Mouse (Mus musculus): ENCODE results near the gene Cdh24. TPM values are rescaled to one million over a fixed set of nuclear protein-coding genes. Genes with fewer than 3 reads are reported as not detected.

Cdh24 gene
- total and polyA plus RNA-seq, 3 experiments = 0.18 to 1.1 (median 0.31) TPM

GRCm38 (mm10) chr14:54660009-54660408 lies 18.8 kb upstream of the Cdh24 start:
- Histone ChIP-seq H3K4me3 (no peak overlapping the region), H3K4me1 (ENCODE audit: control insufficient read depth, insufficient read depth, low read length) (no peaks in the 10 kb centered on the region), H3K9ac (ENCODE audit: low read depth, low read length) (no peak overlapping the region), H3K27me3 (ENCODE audit: control insufficient read depth, insufficient read depth, low read length) (no peaks in the 10 kb centered on the region), H3K27ac (no peak overlapping the region), H3K36me3 (ENCODE audit: control insufficient read depth, insufficient read depth, low read length) (no peaks in the 10 kb centered on the region; the same call in none of the 2 replicates), H3K79me2 (replicated peaks; ENCODE audit: control insufficient read depth, insufficient read depth, low read length) (no peaks in the 10 kb centered on the region)
- WGBS = 75% methylated on average over 2 of the region's 2 CpGs
- no peak for TF ChIP-seq EP300 (IDR thresholded peaks at IDR 0.05; ENCODE audit: insufficient read depth, low read depth, low read length)
- TF ChIP-seq CTCF (IDR thresholded peaks at IDR 0.05) = peak; percentile 67
- no peak for DNase-seq
- intact Hi-C loops (cut with DNase I) = loop anchor here (2.0 kb wide), 1 partner anchor 41 kb away; no protein-coding TSS in a partner anchor

DNA sequence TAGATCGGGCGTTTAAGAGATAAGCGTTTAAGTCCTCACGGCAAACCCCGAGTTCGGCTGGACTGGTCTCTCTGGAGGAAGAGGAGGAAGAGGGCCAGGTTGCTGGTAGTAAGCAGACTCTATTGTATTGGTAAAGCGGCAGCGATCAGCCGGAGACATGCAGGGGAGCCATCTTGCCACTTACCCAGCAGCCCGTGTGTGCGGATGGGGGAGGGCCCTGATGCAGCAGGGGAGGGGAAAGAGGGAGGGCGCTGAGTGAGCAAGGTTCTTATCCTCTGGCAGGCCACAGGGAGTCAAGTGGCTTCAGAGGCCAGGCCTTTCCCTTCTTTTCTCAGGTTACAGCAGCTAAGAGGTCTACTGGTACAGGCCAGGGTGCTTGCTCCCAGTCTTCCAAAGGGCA lies 12.3 kb upstream of the Cdh24 start:
- intact Hi-C loops (cut with DNase I) = loop anchor here (5.0 kb wide), 1 partner anchor 34 kb away; the partner anchor contains the start of genes 1700123O20Rik and Acin1
- peak; percentile 83 to 89 for DNase-seq
- no peaks in the 10 kb centered on the region for H3K27me3 ChIP-seq (ENCODE audit: control insufficient read depth, insufficient read depth, low read length)
- H3K79me2 ChIP-seq (replicated peaks; ENCODE audit: control insufficient read depth, insufficient read depth, low read length) = no peaks in the 10 kb centered on the region; the same call in 1 of the 2 replicates
- no peaks in the 10 kb centered on the region; the same call in none of the 2 replicates for H3K36me3 ChIP-seq (ENCODE audit: control insufficient read depth, insufficient read depth, low read length)
- H3K4me3 ChIP-seq = peak overlapping the region; percentile 52
- TF ChIP-seq CTCF (IDR thresholded peaks at IDR 0.05) (no peak), POLR2A (IDR thresholded peaks at IDR 0.05; ENCODE audit: insufficient read depth, low read depth, low read length) (peak; percentile 73), EP300 (IDR thresholded peaks at IDR 0.05; ENCODE audit: insufficient read depth, low read depth, low read length) (0 out of 2 replicates have a peak, but pooled peaks have one; percentile 9)
- 0% methylated on average over 12 of the region's 12 CpGs for WGBS
- peak overlapping the region; percentile 46 for H3K27ac ChIP-seq
- peak overlapping the region; percentile 71 for H3K9ac ChIP-seq (ENCODE audit: low read depth, low read length)
- H3K4me1 ChIP-seq (ENCODE audit: control insufficient read depth, insufficient read depth, low read length) = peaks cover 6% of the 10 kb centered on the region

- no peak overlapping the region; the same call in 1 of the 2 replicates for H3K27ac ChIP-seq
- H3K4me3 ChIP-seq = peak overlapping the region; percentile 52
- H3K4me1 ChIP-seq (ENCODE audit: control insufficient read depth, insufficient read depth, low read length) = peaks cover 6% of the 10 kb centered on the region
- intact Hi-C loops (cut with DNase I) = loop anchor here (5.0 kb wide), 1 partner anchor 35 kb away; the partner anchor contains the start of genes 1700123O20Rik and Acin1
- 6% methylated on average over 7 of the region's 7 CpGs for WGBS
- no peaks in the 10 kb centered on the region for H3K27me3 ChIP-seq (ENCODE audit: control insufficient read depth, insufficient read depth, low read length)
- DNase-seq = no peak
- no peaks in the 10 kb centered on the region; the same call in 1 of the 2 replicates for H3K79me2 ChIP-seq (replicated peaks; ENCODE audit: control insufficient read depth, insufficient read depth, low read length)
- no peak overlapping the region for H3K9ac ChIP-seq (ENCODE audit: low read depth, low read length)
- TF ChIP-seq EP300 (IDR thresholded peaks at IDR 0.05; ENCODE audit: insufficient read depth, low read depth, low read length) = no peak
- TF ChIP-seq POLR2A (IDR thresholded peaks at IDR 0.05; ENCODE audit: insufficient read depth, low read depth, low read length) = no peak
- no peak for TF ChIP-seq CTCF (IDR thresholded peaks at IDR 0.05)
- no peaks in the 10 kb centered on the region; the same call in none of the 2 replicates for H3K36me3 ChIP-seq (ENCODE audit: control insufficient read depth, insufficient read depth, low read length)
Measured at GRCm38 (mm10) chr14:54652787-54653186, 11.6 kb upstream of the Cdh24 start.

- DNase-seq = no peak
- H3K4me3 ChIP-seq = no peak overlapping the region
- WGBS = 80% methylated on average over 4 of the region's 4 CpGs
- no peak overlapping the region for H3K9ac ChIP-seq (ENCODE audit: low read depth, low read length)
- H3K27ac ChIP-seq = no peak overlapping the region
- H3K27me3 ChIP-seq (ENCODE audit: control insufficient read depth, insufficient read depth, low read length) = no peaks in the 10 kb centered on the region
- peaks cover 6% of the 10 kb centered on the region for H3K4me1 ChIP-seq (ENCODE audit: control insufficient read depth, insufficient read depth, low read length)
- H3K79me2 ChIP-seq (replicated peaks; ENCODE audit: control insufficient read depth, insufficient read depth, low read length) = no peaks in the 10 kb centered on the region; the same call in 1 of the 2 replicates
- H3K36me3 ChIP-seq (ENCODE audit: control insufficient read depth, insufficient read depth, low read length) = no peaks in the 10 kb centered on the region; the same call in none of the 2 replicates
- TF ChIP-seq POLR2A (IDR thresholded peaks at IDR 0.05; ENCODE audit: insufficient read depth, low read depth, low read length) = no peak
- no peak for TF ChIP-seq EP300 (IDR thresholded peaks at IDR 0.05; ENCODE audit: insufficient read depth, low read depth, low read length)
- no peak for TF ChIP-seq CTCF (IDR thresholded peaks at IDR 0.05)
- intact Hi-C loops (cut with DNase I) = loop anchor here (2.0 to 5.0 kb wide), 2 partner anchors 36 to 49 kb away; partner anchors contain the start of genes 1700123O20Rik and Acin1
Measured at GRCm38 (mm10) chr14:54651556-54651955, 10.4 kb upstream of the Cdh24 start.

- Histone ChIP-seq H3K4me3 (no peak overlapping the region), H3K27me3 (ENCODE audit: control insufficient read depth, insufficient read depth, low read length) (no peaks in the 10 kb centered on the region), H3K79me2 (replicated peaks; ENCODE audit: control insufficient read depth, insufficient read depth, low read length) (no peaks in the 10 kb centered on the region; the same call in 1 of the 2 replicates), H3K4me1 (ENCODE audit: control insufficient read depth, insufficient read depth, low read length) (peaks cover 6% of the 10 kb centered on the region), H3K36me3 (ENCODE audit: control insufficient read depth, insufficient read depth, low read length) (no peaks in the 10 kb centered on the region; the same call in none of the 2 replicates), H3K27ac (no peak overlapping the region), H3K9ac (ENCODE audit: low read depth, low read length) (no peak overlapping the region)
- 60% methylated on average over 23 of the region's 23 CpGs for WGBS
- DNase-seq = peak; percentile 79 to 81
- intact Hi-C loops (cut with DNase I) = loop anchor here (2.0 to 5.0 kb wide), 2 partner anchors 36 to 50 kb away; partner anchors contain the start of genes 1700123O20Rik and Acin1
- TF ChIP-seq EP300 (IDR thresholded peaks at IDR 0.05; ENCODE audit: insufficient read depth, low read depth, low read length) = peak; percentile 82; the same call in 1 of the 2 replicates
- TF ChIP-seq POLR2A (IDR thresholded peaks at IDR 0.05; ENCODE audit: insufficient read depth, low read depth, low read length) = no peak
- peak; percentile 95 for TF ChIP-seq CTCF (IDR thresholded peaks at IDR 0.05)
Measured at GRCm38 (mm10) chr14:54650621-54651454, 9.7 kb upstream of the Cdh24 start.
